Mouse (Mus musculus) small intestine, adult 2 months (tissue): ENCODE data around the gene Cacna1c.

Source experiments
- CTCF ChIP-seq: fragments of 200-500 bp; IDR thresholded peaks from 2 replicates; pipeline ENCODE4 v1.5.1; 2012; ENCODE audit warnings: low read depth, mild to moderate bottlenecking, control low read depth, inconsistent platforms, low read length, moderate library complexity, mixed read lengths; ENCODE audit not compliant: insufficient replicate concordance, insufficient read length; ENCODE audit errors: extremely low read depth
- POLR2A ChIP-seq: fragments of 200-500 bp; IDR thresholded peaks from 2 replicates; pipeline ENCODE4 v1.6.1; 2012; ENCODE audit warnings: low read depth, mild to moderate bottlenecking, control low read depth, inconsistent platforms, low read length, moderate library complexity

- no peak for TF ChIP-seq CTCF
- TF ChIP-seq POLR2A = no peak
These were observed 39.2 kb upstream of the Cacna1c start for GRCm38 (mm10) chr6:119235441-119235840.
